Mouse (Mus musculus) layer of hippocampus, adult 2 months (tissue): ENCODE measurements around the gene Plekhg5. TPM values are rescaled to one million over a fixed set of nuclear protein-coding genes. Genes with fewer than 3 reads are reported as not detected.

Source experiments
- DNase-seq, 2 experiments: peaks; one replicate each; pipeline ENCODE4 v3.0.0; 2022; ENCODE audit warnings: low spot score in 2 of 2
- H3K27ac ChIP-seq: fragments of 200-600 bp; 2 replicates; pipeline ENCODE4 v1.8.1; 2022
- H3K4me3 ChIP-seq: fragments of 200-600 bp; 2 replicates; pipeline ENCODE4 v1.8.1; 2022; ENCODE audit warnings: mild to moderate bottlenecking
- CTCF ChIP-seq: fragments of 200-600 bp; conservative IDR thresholded peaks from 2 replicates; pipeline ENCODE4 v1.8.1; 2022; ENCODE audit warnings: antibody characterized with exemption, mild to moderate bottlenecking, moderate library complexity
- total RNA-seq, 2 experiments: library from RNA; stranded (reverse); gene quantifications; 2 replicates each; pipeline ENCODE4 v1.2.3; 2021

Gene Plekhg5
- total RNA-seq, 2 experiments from 2014 or later = 163 to 164 TPM

- DNase-seq = no peak
- no peak overlapping the region for H3K4me3 ChIP-seq
- H3K27ac ChIP-seq = no peak overlapping the region
- no peak for TF ChIP-seq CTCF
Observed at GRCm38 (mm10) chr4:152110689-152111088, 38.4 kb downstream of the Plekhg5 start.

- H3K27ac ChIP-seq = no peak overlapping the region
- H3K4me3 ChIP-seq = no peak overlapping the region
- no peak for TF ChIP-seq CTCF
- DNase-seq = no peak
Observed at GRCm38 (mm10) chr4:152112329-152112728, 40.0 kb downstream of the Plekhg5 start.

GRCm38 (mm10) chr4:152114080-152114479 is 41.8 kb downstream of the Plekhg5 start:
- H3K4me3 ChIP-seq = no peak overlapping the region
- TF ChIP-seq CTCF = no peak
- DNase-seq = no peak
- H3K27ac ChIP-seq = no peak overlapping the region

GRCm38 (mm10) chr4:152115921-152116612 is 43.8 kb downstream of the Plekhg5 start, which contains the start of gene Tnfrsf25:
Gene Tnfrsf25, plus strand, starts transcription at chr4:152115934.
- H3K4me3 ChIP-seq = no peak within 1 kb of the TSS
- no peak for TF ChIP-seq CTCF
- DNase-seq = no peak
- peak within 1 kb of the TSS; percentile 55 for H3K27ac ChIP-seq

DNA sequence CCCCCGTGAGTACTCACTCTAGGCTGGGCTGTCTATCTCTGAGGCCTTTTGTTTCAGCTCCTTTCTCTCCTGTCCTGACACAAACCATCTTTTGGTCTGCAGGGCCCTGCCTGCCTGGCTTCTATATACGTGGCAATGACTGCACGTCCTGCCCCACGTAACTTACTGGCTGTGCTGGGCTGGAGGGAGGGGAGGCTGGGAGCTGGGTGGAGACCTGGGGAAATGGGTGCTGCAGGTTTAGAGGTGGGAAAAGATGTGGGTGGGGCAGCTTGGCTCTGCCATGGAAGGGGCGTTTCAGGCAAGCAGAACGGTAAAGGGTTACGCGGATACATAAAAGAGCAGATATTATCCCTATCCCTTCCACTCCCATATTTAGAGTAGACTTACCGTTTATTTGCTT is 45.2 kb downstream of the Plekhg5 start:
- no peak for TF ChIP-seq CTCF
- H3K27ac ChIP-seq = no peak overlapping the region
- no peak overlapping the region for H3K4me3 ChIP-seq
- DNase-seq = no peak

DNA sequence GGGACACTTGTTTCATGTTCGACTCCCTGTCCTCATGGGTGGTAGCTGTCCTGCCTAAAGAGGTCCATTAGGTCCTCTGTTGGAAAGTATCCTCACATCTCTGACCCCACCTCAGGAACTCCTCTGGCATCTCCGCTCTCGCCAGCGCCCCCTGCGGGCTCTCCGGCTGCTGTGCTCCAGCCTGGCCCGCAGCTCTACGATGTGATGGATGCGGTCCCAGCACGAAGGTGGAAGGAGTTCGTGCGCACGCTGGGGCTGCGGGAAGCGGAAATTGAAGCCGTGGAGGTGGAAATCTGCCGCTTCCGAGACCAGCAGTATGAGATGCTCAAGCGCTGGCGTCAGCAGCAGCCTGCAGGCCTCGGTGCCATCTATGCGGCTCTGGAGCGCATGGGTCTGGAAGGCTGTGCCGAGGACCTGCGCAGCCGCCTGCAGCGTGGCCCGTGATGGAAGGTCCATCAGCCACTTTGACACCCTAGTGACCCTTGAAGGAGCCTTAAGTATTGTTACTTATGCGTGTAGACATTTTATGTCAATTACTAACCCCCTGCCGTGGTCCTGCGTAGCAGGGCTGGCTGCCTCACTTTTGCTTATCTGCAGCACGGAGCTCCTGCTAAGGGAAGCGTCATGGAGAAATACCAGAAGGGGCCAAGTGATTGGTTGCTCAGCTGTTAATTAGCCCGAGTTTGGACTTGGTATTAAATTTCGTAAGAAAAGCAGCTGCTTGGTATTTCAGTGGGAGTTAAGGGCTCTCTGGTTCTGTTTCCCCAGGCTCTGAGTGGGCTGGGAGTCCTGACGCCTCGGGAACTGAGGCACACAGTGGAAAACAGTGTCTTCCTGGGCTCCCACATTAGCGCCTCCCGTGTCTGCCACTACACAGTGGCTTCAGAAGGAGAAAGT is 47.3 kb downstream of the Plekhg5 start:
- peak; percentile 84 for TF ChIP-seq CTCF
- Histone ChIP-seq H3K4me3 (no peak overlapping the region), H3K27ac (peak overlapping the region; percentile 77)
- peak in 1 of 2 experiments; percentile 67 for DNase-seq

- no peak for TF ChIP-seq CTCF
- Histone ChIP-seq H3K4me3 (no peak overlapping the region), H3K27ac (peak overlapping the region; percentile 77; the same call in 1 of the 2 replicates)
- DNase-seq = no peak
Observed at GRCm38 (mm10) chr4:152120311-152121182, 48.2 kb downstream of the Plekhg5 start.

DNA sequence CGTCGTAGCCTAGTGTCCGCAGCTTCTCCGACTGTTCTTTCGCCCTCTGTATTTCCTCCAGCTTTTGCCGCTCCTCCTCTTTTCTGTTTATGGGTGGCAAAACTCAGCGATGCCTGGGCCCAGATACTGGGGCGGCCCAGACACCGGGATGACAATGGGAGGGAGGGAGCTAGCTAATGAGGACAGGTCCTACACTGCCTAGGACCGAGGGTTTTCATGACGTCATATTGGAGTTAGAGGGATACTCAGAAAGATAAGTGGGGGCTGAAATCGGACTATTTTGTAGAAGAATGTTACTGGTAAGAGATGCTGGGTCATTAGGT is 48.8 kb downstream of the Plekhg5 start:
- no peak for TF ChIP-seq CTCF
- Histone ChIP-seq H3K4me3 (no peak overlapping the region), H3K27ac (no peak overlapping the region)
- DNase-seq = no peak

GRCm38 (mm10) chr4:152124361-152124961 is 52.2 kb downstream of the Plekhg5 start:
- Histone ChIP-seq H3K4me3 (no peak overlapping the region; the same call in 1 of the 2 replicates), H3K27ac (no peak overlapping the region)
- no peak for TF ChIP-seq CTCF
- no peak for DNase-seq

DNA sequence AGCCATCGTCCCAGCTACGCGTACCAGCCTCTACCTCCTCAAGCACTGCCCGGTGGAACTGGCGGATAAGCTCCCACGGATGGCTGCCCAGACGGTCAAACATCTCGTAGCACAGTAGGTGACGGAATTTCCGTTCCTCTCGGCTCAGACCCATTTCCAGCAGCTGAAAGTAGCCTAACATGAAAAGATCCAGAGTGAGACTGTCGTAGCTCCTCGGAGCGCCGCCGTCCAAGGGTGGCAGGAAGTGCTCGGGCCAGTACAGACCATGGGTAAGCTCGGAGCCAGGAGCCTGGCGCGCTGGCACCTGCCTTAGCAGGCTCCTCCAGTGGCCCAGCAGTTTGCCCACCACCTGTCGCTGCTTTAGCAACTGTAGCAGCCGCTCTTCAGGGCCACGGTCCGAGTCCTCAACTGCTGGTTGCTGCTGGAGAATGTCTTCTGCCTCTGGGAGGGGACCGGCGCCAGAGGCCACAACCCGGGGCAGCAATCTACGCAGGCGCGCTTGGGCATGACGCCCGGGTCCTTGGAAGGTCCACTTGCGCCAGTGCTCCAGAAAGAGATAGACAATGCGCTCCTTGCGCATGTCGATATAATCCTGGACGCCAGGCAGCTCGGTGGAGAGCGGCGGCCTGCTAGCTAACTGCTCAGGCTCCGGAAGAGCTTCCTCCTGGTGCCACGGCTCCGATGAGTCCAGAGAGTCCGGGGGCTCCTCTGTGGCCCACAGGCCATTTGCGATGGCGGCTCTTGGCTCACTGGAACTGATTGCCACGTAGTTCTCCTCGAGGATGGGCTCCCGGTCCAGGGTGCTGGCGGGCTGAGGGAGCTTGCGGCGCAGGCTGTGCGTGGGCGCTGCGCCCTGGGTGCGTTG is 53.1 kb downstream of the Plekhg5 start:
- Histone ChIP-seq H3K4me3 (peak overlapping the region; percentile 36), H3K27ac (peak overlapping the region; percentile 61)
- TF ChIP-seq CTCF = no peak
- no peak for DNase-seq

- Histone ChIP-seq H3K27ac (peak overlapping the region; percentile 61; the same call in 1 of the 2 replicates), H3K4me3 (peak overlapping the region; percentile 36)
- no peak for DNase-seq
- TF ChIP-seq CTCF = no peak
Observed at GRCm38 (mm10) chr4:152126026-152126920, 54.0 kb downstream of the Plekhg5 start.
